Mouse (Mus musculus) embryonic fibroblast, embryonic 13.5 days (primary cell): ENCODE data around the gene Ccdc28a. TPM values are rescaled to one million over a fixed set of nuclear protein-coding genes. Genes with fewer than 3 reads are reported as not detected.

Source experiments
- H3K27ac ChIP-seq: 2 replicates; pipeline ENCODE4 v1.5.1; 2012; ENCODE audit warnings: low read length, control low read depth, inconsistent platforms; ENCODE audit not compliant: insufficient read depth
- H3K4me1 ChIP-seq: 2 replicates; pipeline ENCODE4 v1.6.1; 2011; ENCODE audit warnings: low read length; ENCODE audit not compliant: control insufficient read depth, insufficient read depth
- H3K4me3 ChIP-seq: 2 replicates; pipeline ENCODE4 v1.5.1; 2011; ENCODE audit warnings: mild to moderate bottlenecking, control low read depth, low read length; ENCODE audit not compliant: insufficient read depth
- CTCF ChIP-seq: IDR thresholded peaks from 2 replicates; pipeline ENCODE4 v1.5.1; 2011; ENCODE audit warnings: mild to moderate bottlenecking, control low read depth, low read length, moderate library complexity, borderline replicate concordance; ENCODE audit not compliant: insufficient read depth
- POLR2A ChIP-seq: IDR thresholded peaks from 2 replicates; pipeline ENCODE4 v1.6.1; 2011; ENCODE audit warnings: low read depth, mild to moderate bottlenecking, control low read depth, low read length, moderate library complexity
- polyA plus RNA-seq: library from polyadenylated mRNA; stranded (reverse); fragments of >200 nt; gene quantifications from 2 replicates; pipeline ENCODE4 v1.2.4, GENCODE M21; 2011; ENCODE audit warnings: low read depth; ENCODE audit not compliant: missing spikeins, insufficient read length

The Ccdc28a gene
- 5.0 and 6.1 TPM in 2 replicates for polyA plus RNA-seq

GRCm38 (mm10) chr10:18234560-18235401 lies at the start of gene Ccdc28a:
TSS of gene Ccdc28a (minus strand) at chr10:18234998.
- Histone ChIP-seq H3K4me3 (peak within 1 kb of the TSS; percentile 77), H3K4me1 (no peaks in the 10 kb centered on the region), H3K27ac (no peak within 1 kb of the TSS)
- no peak for TF ChIP-seq CTCF
- TF ChIP-seq POLR2A = peak; percentile 71

- no peak for TF ChIP-seq POLR2A
- no peak for TF ChIP-seq CTCF
- Histone ChIP-seq H3K4me1 (no peaks in the 10 kb centered on the region), H3K27ac (no peak overlapping the region), H3K4me3 (no peak overlapping the region)
Observed at GRCm38 (mm10) chr10:18283991-18284390, 49.2 kb upstream of the Ccdc28a start.

GRCm38 (mm10) chr10:18276090-18276734 lies 41.4 kb upstream of the Ccdc28a start:
- no peak for TF ChIP-seq CTCF
- TF ChIP-seq POLR2A = no peak
- Histone ChIP-seq H3K27ac (no peak overlapping the region), H3K4me3 (no peak overlapping the region), H3K4me1 (no peaks in the 10 kb centered on the region)

- Histone ChIP-seq H3K27ac (no peak overlapping the region), H3K4me3 (no peak overlapping the region), H3K4me1 (no peaks in the 10 kb centered on the region)
- TF ChIP-seq CTCF (no peak), POLR2A (no peak)
Observed at GRCm38 (mm10) chr10:18251345-18251744, 16.5 kb upstream of the Ccdc28a start.

GRCm38 (mm10) chr10:18243614-18244013 lies 8.8 kb upstream of the Ccdc28a start:
- Histone ChIP-seq H3K4me1 (no peaks in the 10 kb centered on the region), H3K27ac (no peak overlapping the region), H3K4me3 (no peak overlapping the region)
- no peak for TF ChIP-seq CTCF
- TF ChIP-seq POLR2A = no peak

GRCm38 (mm10) chr10:18237191-18237590 lies 2.4 kb upstream of the Ccdc28a start:
- no peak overlapping the region for H3K27ac ChIP-seq
- TF ChIP-seq POLR2A (no peak), CTCF (no peak)
- H3K4me1 ChIP-seq = no peaks in the 10 kb centered on the region
- H3K4me3 ChIP-seq = no peak overlapping the region

GRCm38 (mm10) chr10:18236328-18236927 lies 1.6 kb upstream of the Ccdc28a start:
- H3K27ac ChIP-seq = no peak overlapping the region
- H3K4me1 ChIP-seq = no peaks in the 10 kb centered on the region
- H3K4me3 ChIP-seq = no peak overlapping the region
- no peak for TF ChIP-seq CTCF
- TF ChIP-seq POLR2A = no peak

GRCm38 (mm10) chr10:18235402-18235747 lies 577 bp upstream of the Ccdc28a start:
- TF ChIP-seq CTCF (no peak), POLR2A (peak; percentile 57)
- Histone ChIP-seq H3K4me1 (no peaks in the 10 kb centered on the region), H3K4me3 (peak overlapping the region; percentile 77), H3K27ac (no peak overlapping the region)

GRCm38 (mm10) chr10:18233891-18234290 lies 907 bp downstream of the Ccdc28a start:
- TF ChIP-seq CTCF = peak; percentile 26; the same call in 1 of the 2 replicates
- TF ChIP-seq POLR2A = no peak
- no peak overlapping the region for H3K4me3 ChIP-seq
- no peak overlapping the region for H3K27ac ChIP-seq
- H3K4me1 ChIP-seq = no peaks in the 10 kb centered on the region
